Mouse (Mus musculus): ENCODE results near the gene Aar2. TPM values are rescaled to one million over a fixed set of nuclear protein-coding genes. Genes with fewer than 3 reads are reported as not detected.

Gene Aar2
- polyA plus RNA-seq, 1 experiment from 2014 or later, result 11.6 TPM

Other genes with a start within 250 kb of the Aar2 start
- 3.1 to 3.9 TPM (median 3.3 TPM) in 3 replicates for gene Cnbd2, start 235.3 kb upstream of the Aar2 start, polyA plus RNA-seq (2018)
- gene Scand1, start 234.9 kb upstream of the Aar2 start, polyA plus RNA-seq (2018), result 12.2 to 134 TPM (median 90.1 TPM) in 3 replicates
- gene Epb41l1, start 126.7 kb upstream of the Aar2 start, polyA plus RNA-seq (2018), result 52.1 to 100 TPM (median 53.9 TPM) in 3 replicates
- 57.8 to 88.0 TPM (median 62.8 TPM) in 3 replicates for gene Dlgap4, start 66.1 kb downstream of the Aar2 start, polyA plus RNA-seq (2018)
- 0.40 TPM in 1 of 3 replicates, not detected in the others for gene Myl9, start 227.8 kb downstream of the Aar2 start, polyA plus RNA-seq (2018)